In the genomic region with DNA sequence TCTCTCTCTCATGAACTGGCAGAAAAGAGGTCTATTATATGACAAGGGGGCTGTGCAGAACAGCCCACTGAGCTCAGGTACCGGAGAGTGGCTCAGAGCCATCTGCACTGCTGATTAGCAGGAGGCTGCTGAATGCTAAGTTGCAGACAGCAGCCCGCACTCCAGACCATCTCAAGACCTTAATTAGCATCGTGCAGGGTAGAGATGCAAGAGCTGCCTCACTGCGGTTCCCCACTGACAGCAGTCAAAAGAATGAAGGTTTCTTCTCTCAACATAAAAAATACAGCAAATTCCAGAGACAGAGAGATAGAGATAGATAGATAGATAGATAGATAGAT, we compare ENCODE assay signal across 12 mouse cellular contexts. TPM values are rescaled to one million over a fixed set of nuclear protein-coding genes. Genes with fewer than 3 reads are reported as not detected.
DNase-seq lines count a peak whose midpoint lies in the region; ATAC-seq and TF ChIP-seq lines count a peak whose summit lies in the region.
"Had no signal": no experiment of that assay in that cellular context is flagged by ENCODE, and none has a peak within 500 bp of the region (broad histone marks: within the 10 kb centered on the region; RNA-seq: fewer than 3 reads in every experiment).

No protein-coding gene starts in this region.

- H3K27me3 ChIP-seq in heart, postnatal 0 days (ENCODE audit: control insufficient read depth, insufficient read depth, low read length), result no peaks in the 10 kb centered on the region
- no peaks in the 10 kb centered on the region for H3K27me3 ChIP-seq in liver, embryonic 12.5 days (replicated peaks)

- peak overlapping the region; percentile 47 for H3K4me2 ChIP-seq in heart, postnatal 0 days (ENCODE audit: low read depth, low read length)
- peak overlapping the region; percentile 29 for H3K4me2 ChIP-seq in liver, embryonic 12.5 days

- no peak for DNase-seq in heart, postnatal 0 days (ENCODE audit: low spot score)
- DNase-seq in heart, adult 18-20 months, result no peak
- peak; percentile 6 for DNase-seq in thymus, postnatal 14 days
- no peak for DNase-seq in thymus, postnatal 10 days (ENCODE audit: low spot score in 2 of 2)
- DNase-seq in naive thymus-derived CD4-positive, alpha-beta T cell, adult 2 months (ENCODE audit: low read depth), result peak; percentile 20
- DNase-seq in ovary, postnatal 14 days (ENCODE audit: low spot score), result no peak
- DNase-seq: cerebellum, postnatal 36 days; left cerebral cortex, postnatal 4 days; lung, postnatal 14 days; right cerebral cortex, adult 18-20 months had no signal

- no peak overlapping the region for H3K27ac ChIP-seq in heart, postnatal 0 days (ENCODE audit: low read depth)
- H3K27ac ChIP-seq in liver, embryonic 12.5 days, result no peak overlapping the region
- H3K27ac ChIP-seq: layer of hippocampus, adult 2 months had no signal

- TF ChIP-seq EP300 in heart, postnatal 0 days (IDR thresholded peaks at IDR 0.05; ENCODE audit: low read depth), result no peak

- H3K9ac ChIP-seq in heart, postnatal 0 days (replicated peaks; ENCODE audit: low read depth, low read length), result no peak overlapping the region
- no peak overlapping the region for H3K9ac ChIP-seq in liver, embryonic 12.5 days

- H3K4me3 ChIP-seq in heart, postnatal 0 days (ENCODE audit: low read depth, low read length), result peak overlapping the region; percentile 33
- H3K4me3 ChIP-seq in liver, embryonic 12.5 days, result no peak overlapping the region

- no peaks in the 10 kb centered on the region for H3K9me3 ChIP-seq in heart, postnatal 0 days (replicated peaks; ENCODE audit: control insufficient read depth, low read length)
- no peaks in the 10 kb centered on the region for H3K9me3 ChIP-seq in liver, embryonic 12.5 days (replicated peaks)

- H3K4me1 ChIP-seq in heart, postnatal 0 days (ENCODE audit: control insufficient read depth, insufficient read depth), result no peaks in the 10 kb centered on the region
- H3K4me1 ChIP-seq in liver, embryonic 12.5 days, result no peaks in the 10 kb centered on the region

- H3K36me3 ChIP-seq in heart, postnatal 0 days (replicated peaks; ENCODE audit: control insufficient read depth, insufficient read depth, low read length), result no peaks in the 10 kb centered on the region
- H3K36me3 ChIP-seq in liver, embryonic 12.5 days, result no peaks in the 10 kb centered on the region

- ATAC-seq in heart, postnatal 0 days (ENCODE audit: insufficient read depth, low read depth), result no peak
- no peak for ATAC-seq in liver, embryonic 12.5 days

- 38% methylated on average over 4 of the region's 4 CpGs for WGBS in heart, postnatal 0 days
- 47% methylated on average over 4 of the region's 4 CpGs for WGBS in liver, embryonic 12.5 days (ENCODE audit: insufficient replicate concordance)

- no peak for TF ChIP-seq CTCF in heart, postnatal 0 days (IDR thresholded peaks at IDR 0.05; ENCODE audit: low read depth)

RNA-seq across cellular contexts. Expression of a gene that starts 45.2 kb away (rescaled TPM):
- 11.5 and 17.4 TPM in 2 replicates for total RNA-seq in heart, postnatal 0 days (2014; rRNA removed; ENCODE audit: low replicate concordance)
- polyA plus RNA-seq in heart, postnatal 0 days (2015; fragmentation: Nextera tagmentation; extraction: Ambion mirVana), result 4.1 and 4.9 TPM in 2 replicates
- 1 to 10 TPM in 1 of 2 experiments, under 1 TPM in 1; 0.77 to 1.0 TPM for total RNA-seq in heart, adult 18-20 months (2021)
- polyA plus RNA-seq in liver, embryonic 12.5 days (2016; fragmentation: Nextera tagmentation; extraction: Ambion mirVana), result 55.8 and 58.4 TPM in 2 replicates

Comparison
In these comparisons a context has a peak if more than half of its experiments do, and no peak if none do; other contexts are left out.
1. DNase-seq: peak in thymus, postnatal 14 days (single experiment) and naive thymus-derived CD4-positive, alpha-beta T cell, adult 2 months (single experiment); none in heart, postnatal 0 days (single experiment), heart, adult 18-20 months (0 of 2), thymus, postnatal 10 days (0 of 2) and ovary, postnatal 14 days (single experiment).